Mouse (Mus musculus) CD4-positive, CD25-positive, alpha-beta regulatory T cell, adult 9 weeks (primary cell): ENCODE results near the gene Mcpt2. TPM values are rescaled to one million over a fixed set of nuclear protein-coding genes. Genes with fewer than 3 reads are reported as not detected.

Experiments used
- polyA plus RNA-seq: library from polyadenylated mRNA; unstranded; fragments of 100-300 nt; shearing (Covaris generic); gene quantifications from one replicate; pipeline ENCODE4 v1.2.1, GENCODE M21; 2017

Mcpt2 gene
- not detected for polyA plus RNA-seq

GRCm38 (mm10) chr14:56041792-56042191, at the start of gene Mcpt2:
Gene Mcpt2 (plus strand): TSS chr14:56042041.

GRCm38 (mm10) chr14:56017671-56018070, 24.2 kb upstream of the Mcpt2 start, which contains the start of gene Mcpt1:
Gene Mcpt1 (plus strand): TSS chr14:56017971.

GRCm38 (mm10) chr14:56030395-56030794, 11.4 kb upstream of the Mcpt2 start, which contains the start of gene Mcpt9:
Gene Mcpt9 (minus strand): TSS chr14:56030495.

GRCm38 (mm10) chr14:56062213-56062612, 20.4 kb downstream of the Mcpt2 start, which contains the start of gene Mcpt4:
Gene Mcpt4 (minus strand): TSS chr14:56062313.

GRCm38 (mm10) chr14:56085167-56085566, 43.3 kb downstream of the Mcpt2 start, which contains the start of gene Mcpt8:
Gene Mcpt8 (minus strand): TSS chr14:56085273.

Other genes starting within 250 kb of the Mcpt2 start
- gene Nfatc4, start 218.9 kb upstream of the Mcpt2 start, polyA plus RNA-seq, result not detected
- 1.7 TPM for gene Nynrin, start 188.0 kb upstream of the Mcpt2 start, polyA plus RNA-seq
- 0.25 TPM for gene Cbln3, start 157.6 kb upstream of the Mcpt2 start, polyA plus RNA-seq
- gene Khnyn, start 157.1 kb upstream of the Mcpt2 start, polyA plus RNA-seq, result 90.5 TPM
- 86.9 TPM for gene Sdr39u1, start 141.7 kb upstream of the Mcpt2 start, polyA plus RNA-seq
- not detected for gene Cma1, start 97.4 kb upstream of the Mcpt2 start, polyA plus RNA-seq
- gene Cma2, start 91.1 kb upstream of the Mcpt2 start, polyA plus RNA-seq, result not detected
- not detected for gene Mcpt1, start 24.1 kb upstream of the Mcpt2 start, polyA plus RNA-seq
- gene Mcpt9, start 11.5 kb upstream of the Mcpt2 start, polyA plus RNA-seq, result not detected
- not detected for gene Mcpt4, start 20.3 kb downstream of the Mcpt2 start, polyA plus RNA-seq
- not detected for gene Mcpt8, start 43.2 kb downstream of the Mcpt2 start, polyA plus RNA-seq
- gene Ctsg, start 60.5 kb downstream of the Mcpt2 start, polyA plus RNA-seq, result not detected
- gene Gzme, start 78.6 kb downstream of the Mcpt2 start, polyA plus RNA-seq, result not detected
- not detected for gene Gzmd, start 90.6 kb downstream of the Mcpt2 start, polyA plus RNA-seq
- not detected for gene Gzmg, start 117.5 kb downstream of the Mcpt2 start, polyA plus RNA-seq
- not detected for gene Gzmn, start 132.6 kb downstream of the Mcpt2 start, polyA plus RNA-seq
- gene Gzmf, start 169.4 kb downstream of the Mcpt2 start, polyA plus RNA-seq, result not detected
- gene Gzmc, start 192.6 kb downstream of the Mcpt2 start, polyA plus RNA-seq, result 5.7 TPM
- 15.5 TPM for gene Gzmb, start 220.2 kb downstream of the Mcpt2 start, polyA plus RNA-seq